Mouse (Mus musculus) limb, embryonic 13.5 days (tissue): ENCODE data around the gene Gart. TPM values are rescaled to one million over a fixed set of nuclear protein-coding genes. Genes with fewer than 3 reads are reported as not detected.

Experiments used
- ATAC-seq: fragments of 200-750 bp; cut with Nextera tagmentation; 2 replicates; pipeline ENCODE4 v1.8.0; 2017; ENCODE audit warnings: low read depth, moderate number of reproducible peaks, moderate TSS enrichment; ENCODE audit not compliant: low FRiP score
- H3K27ac ChIP-seq: fragments of 300-500 bp; sonication (generic); 2 replicates; pipeline ENCODE4 v1.5.1; 2015; ENCODE audit warnings: inconsistent platforms, mild to moderate bottlenecking, moderate library complexity
- H3K27me3 ChIP-seq: fragments of 300-500 bp; sonication (generic); 2 replicates; pipeline ENCODE4 v1.6.1; 2015; ENCODE audit warnings: mild to moderate bottlenecking, inconsistent platforms
- H3K36me3 ChIP-seq: fragments of 300-500 bp; sonication (generic); 2 replicates; pipeline ENCODE4 v1.6.1; 2015; ENCODE audit warnings: inconsistent platforms, mild to moderate bottlenecking, moderate library complexity
- H3K4me1 ChIP-seq: fragments of 300-500 bp; sonication (generic); 2 replicates; pipeline ENCODE4 v1.6.1; 2015; ENCODE audit warnings: inconsistent platforms
- H3K4me2 ChIP-seq: fragments of 300-500 bp; sonication (generic); replicated peaks from 2 replicates; pipeline ENCODE4 v1.6.1; 2015; ENCODE audit warnings: inconsistent platforms, mild to moderate bottlenecking, moderate library complexity
- H3K4me3 ChIP-seq: fragments of 300-500 bp; sonication (generic); 2 replicates; pipeline ENCODE4 v1.5.1; 2015; ENCODE audit warnings: moderate library complexity, mild to moderate bottlenecking, inconsistent platforms
- H3K9ac ChIP-seq: fragments of 300-500 bp; sonication (generic); 2 replicates; pipeline ENCODE4 v1.6.1; 2015; ENCODE audit warnings: mild to moderate bottlenecking, inconsistent platforms
- H3K9me3 ChIP-seq: fragments of 300-500 bp; sonication (generic); 2 replicates; pipeline ENCODE4 v1.6.1; 2016; ENCODE audit warnings: inconsistent platforms
- WGBS: fragments of 180-500 bp; shearing (Covaris S2); methylation state at CpG from one replicate; pipeline ENCODE4 v1.1.7; 2015; 5-methylcytosine and 5-hydroxymethylcytosine counted together
- polyA plus RNA-seq: library from polyadenylated mRNA; unstranded; fragments of >200 nt; fragmentation: Nextera tagmentation; extraction: Ambion mirVana; gene quantifications from 2 replicates; pipeline ENCODE4 v1.2.1, GENCODE M21; 2015

The Gart gene
- polyA plus RNA-seq, 1 experiment from 2014 or later = 110 TPM

- ATAC-seq = no peak
- no peak overlapping the region for H3K27ac ChIP-seq
- peaks cover 11% of the 10 kb centered on the region for H3K9me3 ChIP-seq
- H3K9ac ChIP-seq = no peak overlapping the region
- WGBS = 93% methylated on average over 3 of the region's 3 CpGs
- peaks cover 82% of the 10 kb centered on the region for H3K36me3 ChIP-seq
- no peaks in the 10 kb centered on the region for H3K4me1 ChIP-seq
- H3K4me3 ChIP-seq = no peak overlapping the region
- H3K4me2 ChIP-seq = no peak overlapping the region
- H3K27me3 ChIP-seq = no peaks in the 10 kb centered on the region
These were observed 17.0 kb upstream of the Gart start for GRCm38 (mm10) chr16:91663795-91664194.

GRCm38 (mm10) chr16:91662336-91662735, 15.6 kb upstream of the Gart start:
- Histone ChIP-seq H3K4me2 (no peak overlapping the region), H3K9me3 (peaks cover 11% of the 10 kb centered on the region), H3K36me3 (peaks cover 90% of the 10 kb centered on the region), H3K27me3 (no peaks in the 10 kb centered on the region), H3K27ac (no peak overlapping the region), H3K9ac (no peak overlapping the region), H3K4me1 (no peaks in the 10 kb centered on the region), H3K4me3 (no peak overlapping the region)
- 95% methylated on average over 16 of the region's 16 CpGs for WGBS
- ATAC-seq = no peak

GRCm38 (mm10) chr16:91661397-91661796, 14.6 kb upstream of the Gart start:
- Histone ChIP-seq H3K4me1 (no peaks in the 10 kb centered on the region), H3K27me3 (no peaks in the 10 kb centered on the region), H3K4me2 (no peak overlapping the region), H3K9me3 (peaks cover 11% of the 10 kb centered on the region), H3K4me3 (no peak overlapping the region), H3K27ac (no peak overlapping the region), H3K9ac (no peak overlapping the region), H3K36me3 (peaks cover 90% of the 10 kb centered on the region)
- no peak for ATAC-seq
- WGBS = 84% methylated on average over 1 of the region's 1 CpGs

- H3K36me3 ChIP-seq = peaks cover 90% of the 10 kb centered on the region
- no peak overlapping the region for H3K9ac ChIP-seq
- no peaks in the 10 kb centered on the region for H3K4me1 ChIP-seq
- H3K27me3 ChIP-seq = no peaks in the 10 kb centered on the region
- no peak overlapping the region for H3K4me3 ChIP-seq
- H3K27ac ChIP-seq = no peak overlapping the region
- H3K4me2 ChIP-seq = no peak overlapping the region
- H3K9me3 ChIP-seq = peaks cover 11% of the 10 kb centered on the region
- 97% methylated on average over 20 of the region's 20 CpGs for WGBS
- ATAC-seq = no peak
These were observed 13.0 kb upstream of the Gart start for GRCm38 (mm10) chr16:91659798-91660197.

GRCm38 (mm10) chr16:91658471-91658870, 11.7 kb upstream of the Gart start:
- Histone ChIP-seq H3K9ac (no peak overlapping the region), H3K4me1 (no peaks in the 10 kb centered on the region), H3K36me3 (peaks cover 92% of the 10 kb centered on the region), H3K27me3 (no peaks in the 10 kb centered on the region), H3K9me3 (peaks cover 11% of the 10 kb centered on the region), H3K4me2 (no peak overlapping the region), H3K27ac (no peak overlapping the region), H3K4me3 (no peak overlapping the region)
- ATAC-seq = no peak
- WGBS = 92% methylated on average over 5 of the region's 5 CpGs

- Histone ChIP-seq H3K27me3 (no peaks in the 10 kb centered on the region), H3K4me1 (0 out of 2 replicates have a peak, but pooled peaks cover 2% of the 10 kb centered on the region), H3K9ac (no peak overlapping the region), H3K27ac (no peak overlapping the region), H3K4me2 (no peak overlapping the region), H3K9me3 (peaks cover 11% of the 10 kb centered on the region), H3K4me3 (no peak overlapping the region), H3K36me3 (peaks cover 86% of the 10 kb centered on the region)
- 97% methylated on average over 17 of the region's 17 CpGs for WGBS
- ATAC-seq = no peak
These were observed 10.5 kb upstream of the Gart start for GRCm38 (mm10) chr16:91657285-91657684.

- no peak overlapping the region for H3K4me3 ChIP-seq
- H3K9ac ChIP-seq = no peak overlapping the region
- peaks cover 2% of the 10 kb centered on the region for H3K4me1 ChIP-seq
- H3K27ac ChIP-seq = no peak overlapping the region
- no peaks in the 10 kb centered on the region for H3K27me3 ChIP-seq
- H3K9me3 ChIP-seq = peaks cover 11% of the 10 kb centered on the region
- H3K36me3 ChIP-seq = peaks cover 82% of the 10 kb centered on the region
- 100% methylated on average over 9 of the region's 9 CpGs for WGBS
- H3K4me2 ChIP-seq = no peak overlapping the region
- ATAC-seq = no peak
These were observed 8.5 kb upstream of the Gart start for GRCm38 (mm10) chr16:91655285-91655684.

GRCm38 (mm10) chr16:91652191-91652590, 5.4 kb upstream of the Gart start:
- Histone ChIP-seq H3K4me3 (no peak overlapping the region), H3K27ac (no peak overlapping the region), H3K27me3 (no peaks in the 10 kb centered on the region), H3K36me3 (peaks cover 51% of the 10 kb centered on the region), H3K9me3 (no peaks in the 10 kb centered on the region), H3K4me1 (peaks cover 11% of the 10 kb centered on the region), H3K9ac (no peak overlapping the region), H3K4me2 (no peak overlapping the region)
- 88% methylated on average over 3 of the region's 3 CpGs for WGBS
- ATAC-seq = no peak

- peak overlapping the region; percentile 40; the same call in 1 of the 2 replicates for H3K4me2 ChIP-seq
- no peak for ATAC-seq
- H3K9me3 ChIP-seq = no peaks in the 10 kb centered on the region
These were observed 3.0 kb upstream of the Gart start for GRCm38 (mm10) chr16:91649781-91650180.

GRCm38 (mm10) chr16:91649246-91649645, 2.5 kb upstream of the Gart start:
- peak overlapping the region; percentile 75 for H3K4me3 ChIP-seq
- H3K4me1 ChIP-seq = peaks cover 19% of the 10 kb centered on the region
- no peak for ATAC-seq
- H3K27ac ChIP-seq = no peak overlapping the region
- no peaks in the 10 kb centered on the region for H3K9me3 ChIP-seq
- H3K36me3 ChIP-seq = peaks cover 22% of the 10 kb centered on the region
- peak overlapping the region; percentile 87 for H3K4me2 ChIP-seq
- H3K27me3 ChIP-seq = no peaks in the 10 kb centered on the region
- peak overlapping the region; percentile 51 for H3K9ac ChIP-seq
- 68% methylated on average over 3 of the region's 3 CpGs for WGBS

More at GRCm38 (mm10) chr16:91649781-91650180, 3.0 kb upstream of the Gart start:
- Histone ChIP-seq H3K4me3 (no peak overlapping the region), H3K4me1 (peaks cover 18% of the 10 kb centered on the region), H3K27me3 (no peaks in the 10 kb centered on the region), H3K9ac (no peak overlapping the region), H3K36me3 (peaks cover 27% of the 10 kb centered on the region), H3K27ac (no peak overlapping the region)

- H3K9me3 ChIP-seq = no peaks in the 10 kb centered on the region
- H3K27ac ChIP-seq = peak overlapping the region; percentile 98
- ATAC-seq = peak; percentile 62
- under 1% methylated on average over 25 of the region's 25 CpGs for WGBS
- peak overlapping the region; percentile 89 for H3K9ac ChIP-seq
- H3K4me1 ChIP-seq = peaks cover 19% of the 10 kb centered on the region
- H3K27me3 ChIP-seq = no peaks in the 10 kb centered on the region
- peak overlapping the region; percentile 87 for H3K4me2 ChIP-seq
- H3K4me3 ChIP-seq = peak overlapping the region; percentile 75
- peaks cover 17% of the 10 kb centered on the region for H3K36me3 ChIP-seq
These were observed 1.4 kb upstream of the Gart start for GRCm38 (mm10) chr16:91648220-91648550.

- H3K27ac ChIP-seq = peak within 1 kb of the TSS; percentile 98
- peak within 1 kb of the TSS; percentile 87 for H3K4me2 ChIP-seq
- peak; percentile 96 for ATAC-seq
- no peaks in the 10 kb centered on the region for H3K27me3 ChIP-seq
- peak within 1 kb of the TSS; percentile 75 for H3K4me3 ChIP-seq
- H3K9me3 ChIP-seq = no peaks in the 10 kb centered on the region
- peak within 1 kb of the TSS; percentile 89 for H3K9ac ChIP-seq
- peaks cover 19% of the 10 kb centered on the region for H3K36me3 ChIP-seq
- WGBS = under 1% methylated on average over 69 of the region's 70 CpGs
- peaks cover 18% of the 10 kb centered on the region for H3K4me1 ChIP-seq
These were observed 888 bp upstream of the Gart start, which contains the start of gene Son for GRCm38 (mm10) chr16:91647461-91648219. Gene Son, plus strand, starts transcription at chr16:91647506.
